In the genomic region with DNA sequence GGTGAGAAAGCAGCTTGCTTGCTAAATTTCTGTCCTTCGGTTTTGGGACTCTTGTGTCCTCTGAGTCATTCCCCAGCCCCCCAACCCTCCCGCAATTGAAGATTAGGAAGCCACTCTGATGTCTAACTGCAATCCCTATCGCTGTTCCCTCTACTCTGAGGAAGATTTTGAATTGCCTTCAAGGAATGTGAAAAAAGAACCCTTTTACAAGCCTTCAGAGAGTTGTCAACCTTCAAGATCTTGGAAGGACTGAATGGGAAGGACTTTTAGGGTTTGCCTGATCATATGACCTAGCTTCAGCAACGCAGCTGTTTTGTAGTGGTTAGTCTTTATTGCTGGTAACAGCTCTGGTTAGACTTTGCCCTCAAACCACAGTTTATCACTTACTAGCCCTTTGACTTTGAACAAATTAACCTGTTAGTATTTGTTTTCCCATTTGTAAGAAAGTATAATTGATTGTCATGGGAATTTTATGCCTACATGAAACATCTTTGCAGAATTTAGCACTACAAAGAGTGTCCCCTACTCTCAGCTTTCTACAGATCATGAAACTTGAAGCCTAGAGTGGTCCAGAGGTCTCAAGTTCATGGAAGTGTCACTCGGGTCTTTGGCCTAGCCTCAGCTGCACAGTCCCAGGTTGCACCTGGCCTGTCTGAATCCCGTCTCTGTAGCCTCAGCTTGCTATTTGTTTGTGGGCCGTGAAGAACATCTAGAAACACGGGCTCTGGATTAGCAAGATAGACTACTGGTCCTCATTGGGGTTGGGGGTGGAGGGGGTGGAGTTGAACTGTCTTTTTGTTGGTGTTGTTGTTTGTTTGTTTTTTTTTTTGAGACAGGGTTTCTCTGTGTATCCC, we compare ENCODE assay signal across 8 mouse cellular contexts. TPM values are rescaled to one million over a fixed set of nuclear protein-coding genes. Genes with fewer than 3 reads are reported as not detected.
DNase-seq lines count a peak whose midpoint lies in the region; ATAC-seq and TF ChIP-seq lines count a peak whose summit lies in the region.

No protein-coding gene starts in this region.

- H3K36me3 ChIP-seq in forebrain, embryonic 13.5 days (ENCODE audit: poor library complexity, severe bottlenecking) = no peaks in the 10 kb centered on the region

- peak overlapping the region; percentile 80 for H3K4me3 ChIP-seq in cerebellum, adult 2 months (replicated peaks; ENCODE audit: insufficient read depth, low read depth, low read length)
- H3K4me3 ChIP-seq in forebrain, embryonic 13.5 days = peak overlapping the region; percentile 38
- H3K4me3 ChIP-seq in olfactory bulb, adult 2 months (ENCODE audit: insufficient read depth, low read depth, low read length) = peak overlapping the region; percentile 57

- H3K27ac ChIP-seq in cerebellum, adult 2 months (ENCODE audit: insufficient read depth, low read length) = peak overlapping the region; percentile 95
- peak overlapping the region; percentile 98 for H3K27ac ChIP-seq in forebrain, embryonic 13.5 days
- H3K27ac ChIP-seq in olfactory bulb, adult 2 months (ENCODE audit: insufficient read depth, low read depth, low read length) = peak overlapping the region; percentile 99

- DNase-seq in cerebellum, adult 2 months = peak in 1 of 2 experiments; percentile 18
- DNase-seq in cerebellum, adult 18-20 months = no peak
- DNase-seq in 416B (ENCODE audit: low read depth) = peak; percentile 31
- DNase-seq in kidney, postnatal 36 days = peak; percentile 49 to 80
- no peak for DNase-seq in gastrocnemius, postnatal 4 days (ENCODE audit: low spot score in 2 of 2)
- DNase-seq in frontal cortex, postnatal 14 days (ENCODE audit: low spot score in 2 of 2) = no peak

- no peaks in the 10 kb centered on the region for H3K27me3 ChIP-seq in cerebellum, adult 2 months (ENCODE audit: control insufficient read depth, insufficient read depth, low read length)
- peaks cover 14% of the 10 kb centered on the region for H3K27me3 ChIP-seq in forebrain, embryonic 13.5 days

- peaks cover 4% of the 10 kb centered on the region for H3K4me1 ChIP-seq in cerebellum, adult 2 months (ENCODE audit: control insufficient read depth, insufficient read depth, low read length)
- peaks cover 64% of the 10 kb centered on the region for H3K4me1 ChIP-seq in forebrain, embryonic 13.5 days
- H3K4me1 ChIP-seq in olfactory bulb, adult 2 months (ENCODE audit: control insufficient read depth, insufficient read depth, low read length) = peaks cover 28% of the 10 kb centered on the region

- H3K9ac ChIP-seq in forebrain, embryonic 13.5 days = peak overlapping the region; percentile 81

- H3K4me2 ChIP-seq in forebrain, embryonic 13.5 days = peak overlapping the region; percentile 66

- H3K9me3 ChIP-seq in forebrain, embryonic 13.5 days (replicated peaks) = no peaks in the 10 kb centered on the region

- TF ChIP-seq CTCF in cerebellum, adult 2 months (IDR thresholded peaks at IDR 0.05; ENCODE audit: borderline replicate concordance, insufficient read depth, low read depth, low read length) = no peak
- no peak for TF ChIP-seq CTCF in olfactory bulb, adult 2 months (IDR thresholded peaks at IDR 0.05; ENCODE audit: insufficient read depth, low read depth, low read length)

- WGBS in cerebellum, adult 2 months = 45% methylated on average over 8 of the region's 8 CpGs
- 40% methylated on average over 8 of the region's 8 CpGs for WGBS in forebrain, embryonic 13.5 days
- 26% methylated on average over 8 of the region's 8 CpGs for WGBS in olfactory bulb, adult 2 months

- TF ChIP-seq POLR2A in cerebellum, adult 2 months (IDR thresholded peaks at IDR 0.05; ENCODE audit: borderline replicate concordance, insufficient read depth, low read length) = no peak
- no peak for TF ChIP-seq POLR2A in olfactory bulb, adult 2 months (IDR thresholded peaks at IDR 0.05; ENCODE audit: insufficient read depth, low read depth, low read length)

- ATAC-seq in forebrain, embryonic 13.5 days = no peak

RNA-seq across cellular contexts. Expression of gene Gpr84, which starts 4.4 kb away (rescaled TPM):
- 0.43 and 0.62 TPM in 2 replicates for polyA plus RNA-seq in cerebellum, adult 2 months (2012; rRNA removed)
- polyA plus RNA-seq in forebrain, embryonic 13.5 days (2015; fragmentation: Nextera tagmentation; extraction: Ambion mirVana) = 0.30 and 0.41 TPM in 2 replicates
- polyA plus RNA-seq in olfactory bulb, adult 2 months (2012; ENCODE audit: insufficient read depth, insufficient read length, low replicate concordance, missing spikeins) = not detected in 2 replicates
- under 1 TPM; 0.16 to 0.20 TPM for total RNA-seq in gastrocnemius, postnatal 4 days (2021)

RNA-seq across cellular contexts. Expression of gene Copz1, which starts 33.5 kb away (rescaled TPM):
- polyA plus RNA-seq in cerebellum, adult 2 months (2012; rRNA removed) = 110 and 117 TPM in 2 replicates
- 219 and 232 TPM in 2 replicates for polyA plus RNA-seq in forebrain, embryonic 13.5 days (2015; fragmentation: Nextera tagmentation; extraction: Ambion mirVana)
- polyA plus RNA-seq in olfactory bulb, adult 2 months (2012; ENCODE audit: insufficient read depth, insufficient read length, low replicate concordance, missing spikeins) = not detected in 2 replicates
- 10 to 100 TPM; 72.8 to 78.4 TPM for total RNA-seq in gastrocnemius, postnatal 4 days (2021)

RNA-seq across cellular contexts. Expression of gene Zfp385a, which starts 33.9 kb away (rescaled TPM):
- polyA plus RNA-seq in cerebellum, adult 2 months (2012; rRNA removed) = 91.4 and 96.6 TPM in 2 replicates
- polyA plus RNA-seq in forebrain, embryonic 13.5 days (2015; fragmentation: Nextera tagmentation; extraction: Ambion mirVana) = 11.3 and 12.0 TPM in 2 replicates
- not detected in 2 replicates for polyA plus RNA-seq in olfactory bulb, adult 2 months (2012; ENCODE audit: insufficient read depth, insufficient read length, low replicate concordance, missing spikeins)
- total RNA-seq in gastrocnemius, postnatal 4 days (2021) = 10 to 100 TPM; 62.1 to 70.0 TPM

RNA-seq across cellular contexts. Expression of gene Nfe2, which starts 47.8 kb away (rescaled TPM):
- polyA plus RNA-seq in cerebellum, adult 2 months (2012; rRNA removed) = 0.28 and 0.57 TPM in 2 replicates
- 0.57 and 1.6 TPM in 2 replicates for polyA plus RNA-seq in forebrain, embryonic 13.5 days (2015; fragmentation: Nextera tagmentation; extraction: Ambion mirVana)
- polyA plus RNA-seq in olfactory bulb, adult 2 months (2012; ENCODE audit: insufficient read depth, insufficient read length, low replicate concordance, missing spikeins) = not detected in 2 replicates
- total RNA-seq in gastrocnemius, postnatal 4 days (2021) = 1 to 10 TPM in 1 of 2 experiments, under 1 TPM in 1; 0.61 to 1.5 TPM

Comparison
In these comparisons a context has a peak if more than half of its experiments do, and no peak if none do; other contexts are left out.
1. DNase-seq: peak in 416B (single experiment) and kidney, postnatal 36 days (2 of 2); none in cerebellum, adult 18-20 months (0 of 2), gastrocnemius, postnatal 4 days (0 of 2) and frontal cortex, postnatal 14 days (0 of 2).
2. RNA of gene Zfp385a, which starts 33.9 kb away (polyA plus RNA-seq): 91.4 to 96.6 TPM in cerebellum, adult 2 months and 11.3 to 12.0 TPM in forebrain, embryonic 13.5 days; not detected in olfactory bulb, adult 2 months; every median in the first group is over 10 times any median in the second.
3. Peak in every context shown above with its lines, with median percentiles within 50 percentile points of each other: H3K27ac ChIP-seq and H3K4me3 ChIP-seq.